Comparison of ENCODE assay signal across 17 mouse cellular contexts in genomic region chr7:102205646-102206045, GRCm38 (mm10). TPM values are rescaled to one million over a fixed set of nuclear protein-coding genes. Genes with fewer than 3 reads are reported as not detected.
DNase-seq lines count a peak whose midpoint lies in the region; ATAC-seq and TF ChIP-seq lines count a peak whose summit lies in the region.
"Had no signal": no experiment of that assay in that cellular context is flagged by ENCODE, and none has a peak within 500 bp of the region (broad histone marks: within the 10 kb centered on the region; RNA-seq: fewer than 3 reads in every experiment).

No protein-coding gene starts in this region.

- TF ChIP-seq CTCF in layer of hippocampus, adult 2 months (conservative IDR thresholded peaks at IDR 0.05): peak; percentile 58
- TF ChIP-seq CTCF in MEL (IDR thresholded peaks at IDR 0.05 in 2 of 3, conservative IDR thresholded peaks at IDR 0.05 in 1 of 3; ENCODE audit: control insufficient read depth in 1 of 3, insufficient read depth in 1 of 3, low read depth in 2 of 3, low read length in 3 of 3, poor library complexity in 1 of 3, severe bottlenecking in 1 of 3): peak in 2 of 3 experiments; percentile 25 to 30; a peak in 2 of 6 replicates

- no peaks in the 10 kb centered on the region for H3K9me3 ChIP-seq in MEL (replicated peaks; ENCODE audit: insufficient read depth, low read length)
- H3K9me3 ChIP-seq: neural tube, embryonic 13.5 days had no signal

- H3K4me1 ChIP-seq in MEL (ENCODE audit: control insufficient read depth in 1 of 2, insufficient read depth in 2 of 2, low read length in 2 of 2): peaks cover 4 to 11% of the 10 kb centered on the region in 2 experiments; a peak in 3 of 4 replicates

- peaks cover 21 to 45% of the 10 kb centered on the region in 2 experiments for H3K36me3 ChIP-seq in MEL (ENCODE audit: control insufficient read depth in 1 of 2, insufficient read depth in 2 of 2, low read length in 2 of 2)

- TF ChIP-seq POLR2A in MEL (IDR thresholded peaks at IDR 0.05; ENCODE audit: control insufficient read depth in 1 of 2, insufficient read depth in 1 of 2, low read depth in 1 of 2, low read length in 2 of 2, poor library complexity in 1 of 2): no peak

- no peak; the same call in 1 of the 2 replicates for TF ChIP-seq RAD21 in MEL (IDR thresholded peaks at IDR 0.05; ENCODE audit: low read depth, low read length)

- H3K4me3 ChIP-seq in layer of hippocampus, adult 2 months: no peak overlapping the region
- H3K4me3 ChIP-seq in MEL (ENCODE audit: control insufficient read depth in 1 of 2, insufficient read depth in 1 of 2, low read depth in 2 of 2, low read length in 2 of 2): no peak overlapping the region
- H3K4me3 ChIP-seq: neural tube, embryonic 13.5 days had no signal

- no peak for DNase-seq in layer of hippocampus, adult 2 months (ENCODE audit: low spot score in 2 of 2)
- DNase-seq in layer of hippocampus, postnatal 14 days (ENCODE audit: low spot score in 2 of 2): no peak
- DNase-seq in MEL (ENCODE audit: low read depth, low spot score): peak; percentile 85
- peak; percentile 30 for DNase-seq in induced T-regulatory cell, adult 2 months (ENCODE audit: low read depth)
- DNase-seq in kidney, postnatal 10 days: no peak
- no peak for DNase-seq in frontal cortex, postnatal 10 days (ENCODE audit: low spot score in 2 of 2)
- DNase-seq in frontal cortex, postnatal 36 days (ENCODE audit: low spot score in 2 of 2): no peak
- DNase-seq: adrenal gland, postnatal 10 days; cerebellum, postnatal 14 days; kidney, postnatal 14 days; lung, postnatal 14 days; midbrain, embryonic 14.5 days; right cerebral cortex, adult 18-20 months; thymus, adult 2 months had no signal

- H3K9ac ChIP-seq in MEL (ENCODE audit: control insufficient read depth, low read depth, low read length, poor library complexity, severe bottlenecking): no peak overlapping the region
- H3K9ac ChIP-seq: neural tube, embryonic 13.5 days had no signal

- H3K27me3 ChIP-seq in MEL (ENCODE audit: control insufficient read depth in 1 of 2, insufficient read depth in 2 of 2, low read length in 2 of 2): no peaks in the 10 kb centered on the region
- H3K27me3 ChIP-seq: CH12.LX; neural tube, embryonic 13.5 days had no signal

- ATAC-seq in megakaryocyte progenitor cell, adult 5-6 weeks (replicated peaks; ENCODE audit: poor library complexity): peak; percentile 29

- H3K27ac ChIP-seq in layer of hippocampus, adult 2 months: no peak overlapping the region
- H3K27ac ChIP-seq in MEL (ENCODE audit: control insufficient read depth, low read depth, low read length): no peak overlapping the region
- H3K27ac ChIP-seq: neural tube, embryonic 13.5 days had no signal

- H3K79me2 ChIP-seq in MEL (ENCODE audit: control insufficient read depth, insufficient read depth, low read length, poor library complexity): peaks cover 63% of the 10 kb centered on the region

- TF ChIP-seq EP300 in MEL (IDR thresholded peaks at IDR 0.05; ENCODE audit: low read depth in 1 of 2, low read length in 2 of 2): peak; percentile 81 to 86

TF ChIP-seq in MEL, 35 proteins besides CTCF, POLR2A, EP300 and RAD21:
- TF ChIP-seq MAFK (IDR thresholded peaks at IDR 0.05; ENCODE audit: borderline replicate concordance, low read depth, low read length): no peak
- TF ChIP-seq RCOR1 (IDR thresholded peaks at IDR 0.05; ENCODE audit: low read depth, low read length): peak; percentile 76
- peak; percentile 52; the same call in 1 of the 2 replicates for TF ChIP-seq SIN3A (IDR thresholded peaks at IDR 0.05; ENCODE audit: low read length)
- TF ChIP-seq MEF2A (IDR thresholded peaks at IDR 0.05; ENCODE audit: extremely low read depth, insufficient replicate concordance, low read depth, low read length, poor library complexity, severe bottlenecking): no peak
- no peak for TF ChIP-seq MYB (IDR thresholded peaks at IDR 0.05; ENCODE audit: low read depth, low read length)
- peak; percentile 89 for TF ChIP-seq TCF12 (IDR thresholded peaks at IDR 0.05; ENCODE audit: low read depth, low read length)
- 0 out of 2 replicates have a peak, but pooled peaks have one; percentile 28 for TF ChIP-seq HCFC1 (IDR thresholded peaks at IDR 0.05; ENCODE audit: low read depth, low read length)
- TF ChIP-seq ZNF384 (IDR thresholded peaks at IDR 0.05; ENCODE audit: low read depth, low read length): no peak
- no peak for TF ChIP-seq UBTF (IDR thresholded peaks at IDR 0.05; ENCODE audit: borderline replicate concordance, insufficient read depth, low read depth, low read length)
- no peak for TF ChIP-seq POLR2AphosphoS5 (IDR thresholded peaks at IDR 0.05; ENCODE audit: borderline replicate concordance, low read depth, low read length)
- TF ChIP-seq CHD1 (IDR thresholded peaks at IDR 0.05; ENCODE audit: low read depth, low read length): no peak
- no peak for TF ChIP-seq USF1 (IDR thresholded peaks at IDR 0.05; ENCODE audit: low read depth, low read length)
- TF ChIP-seq GABPA (IDR thresholded peaks at IDR 0.05; ENCODE audit: low read depth, low read length): no peak
- no peak for TF ChIP-seq POLR2AphosphoS2 (IDR thresholded peaks at IDR 0.05; ENCODE audit: low read length)
- peak; percentile 53; the same call in 1 of the 2 replicates for TF ChIP-seq ETS1 (IDR thresholded peaks at IDR 0.05; ENCODE audit: low read depth, low read length)
- TF ChIP-seq ZKSCAN1 (IDR thresholded peaks at IDR 0.05; ENCODE audit: low read depth, low read length): no peak
- no peak for TF ChIP-seq ZMIZ1 (IDR thresholded peaks at IDR 0.05; ENCODE audit: low read depth, low read length)
- no peak for TF ChIP-seq ELF1 (IDR thresholded peaks at IDR 0.05; ENCODE audit: low read depth, low read length)
- no peak for TF ChIP-seq NRF1 (IDR thresholded peaks at IDR 0.05; ENCODE audit: insufficient read depth, low read depth, low read length, poor library complexity, severe bottlenecking)
- peak; percentile 92 for TF ChIP-seq GATA1 (IDR thresholded peaks at IDR 0.05; ENCODE audit: low read depth, low read length)
- TF ChIP-seq ZC3H11A (IDR thresholded peaks at IDR 0.05; ENCODE audit: low read depth, low read length): 0 out of 2 replicates have a peak, but pooled peaks have one; percentile 5
- TF ChIP-seq TAL1 (IDR thresholded peaks at IDR 0.05; ENCODE audit: low read length): peak; percentile 85
- 0 out of 2 replicates have a peak, but pooled peaks have one; percentile 14 for TF ChIP-seq TBP (IDR thresholded peaks at IDR 0.05; ENCODE audit: low read depth, low read length)
- TF ChIP-seq MYC (IDR thresholded peaks at IDR 0.05; ENCODE audit: low read depth, low read length): 0 out of 2 replicates have a peak, but pooled peaks have one; percentile 11
- no peak for TF ChIP-seq SMC3 (IDR thresholded peaks at IDR 0.05; ENCODE audit: low read depth, low read length)
- TF ChIP-seq USF2 (IDR thresholded peaks at IDR 0.05; ENCODE audit: borderline replicate concordance in 1 of 2, insufficient read depth in 1 of 2, low read depth in 1 of 2, low read length in 2 of 2): no peak
- TF ChIP-seq BHLHE40 (IDR thresholded peaks at IDR 0.05; ENCODE audit: borderline replicate concordance, low read depth, low read length): no peak
- TF ChIP-seq NELFE (IDR thresholded peaks at IDR 0.05; ENCODE audit: low read depth, low read length): no peak

RNA-seq across cellular contexts. Expression of gene Nup98, which starts 4.3 kb away (rescaled TPM):
- total RNA-seq in layer of hippocampus, adult 2 months (2021): 10 to 100 TPM; 40.7 to 45.0 TPM
- 10 to 100 TPM; 34.8 to 35.9 TPM for total RNA-seq in layer of hippocampus, postnatal 14 days (2021)
- 25.9 and 31.7 TPM in 2 replicates for total RNA-seq in MEL (2012; rRNA removed)
- polyA plus RNA-seq in MEL (2012; ENCODE audit: insufficient read depth in 1 of 2, insufficient read length in 2 of 2, low read depth in 1 of 2, low replicate concordance in 2 of 2, missing spikeins in 1 of 2): 100 to 1,000 TPM in 1 of 2 experiments, 10 to 100 TPM in 1; 45.2 to 195 TPM
- total RNA-seq in megakaryocyte progenitor cell, adult 5-6 weeks (2015): 75.3 TPM in 2 replicates
- total RNA-seq in megakaryocyte progenitor cell, adult 5-6 weeks (2017): 41.3 and 46.1 TPM in 2 replicates

RNA-seq across cellular contexts. Expression of gene Pgap2, which starts 4.4 kb away (rescaled TPM):
- total RNA-seq in layer of hippocampus, adult 2 months (2021): 10 to 100 TPM; 24.3 to 30.6 TPM
- total RNA-seq in layer of hippocampus, postnatal 14 days (2021): 10 to 100 TPM; 24.9 to 28.8 TPM
- total RNA-seq in MEL (2012; rRNA removed): 21.1 and 29.2 TPM in 2 replicates
- polyA plus RNA-seq in MEL (2012; ENCODE audit: insufficient read depth in 1 of 2, insufficient read length in 2 of 2, low read depth in 1 of 2, low replicate concordance in 2 of 2, missing spikeins in 1 of 2): 10 to 100 TPM in 1 of 2 experiments, not detected in 1; 91.1 TPM
- 71.9 and 80.7 TPM in 2 replicates for total RNA-seq in megakaryocyte progenitor cell, adult 5-6 weeks (2015)
- 30.6 and 32.9 TPM in 2 replicates for total RNA-seq in megakaryocyte progenitor cell, adult 5-6 weeks (2017)

RNA-seq across cellular contexts. Expression of gene Rhog, which starts 50.2 kb away (rescaled TPM):
- 10 to 100 TPM; 23.4 to 23.9 TPM for total RNA-seq in layer of hippocampus, adult 2 months (2021)
- total RNA-seq in layer of hippocampus, postnatal 14 days (2021): 10 to 100 TPM; 23.4 to 25.8 TPM
- 24.1 and 33.3 TPM in 2 replicates for total RNA-seq in MEL (2012; rRNA removed)
- polyA plus RNA-seq in MEL (2012; ENCODE audit: insufficient read depth in 1 of 2, insufficient read length in 2 of 2, low read depth in 1 of 2, low replicate concordance in 2 of 2, missing spikeins in 1 of 2): 100 to 1,000 TPM; 347 to 425 TPM
- 208 and 213 TPM in 2 replicates for total RNA-seq in megakaryocyte progenitor cell, adult 5-6 weeks (2015)
- total RNA-seq in megakaryocyte progenitor cell, adult 5-6 weeks (2017): 44.7 and 47.3 TPM in 2 replicates

Comparison
In these comparisons a context has a peak if more than half of its experiments do, and no peak if none do; other contexts are left out.
1. DNase-seq: peak in MEL (single experiment) and induced T-regulatory cell, adult 2 months (single experiment); none in layer of hippocampus, adult 2 months (0 of 2), layer of hippocampus, postnatal 14 days (0 of 2), kidney, postnatal 10 days (single experiment), frontal cortex, postnatal 10 days (0 of 2) and frontal cortex, postnatal 36 days (0 of 2).